Mouse (Mus musculus) telencephalon, adult 2 months (tissue): ENCODE measurements around the gene Aym1.
"Not testable (repeated sequence)": the region's sequence is repeated elsewhere in the genome, so short reads cannot be mapped to it uniquely, and the experiment has no call there.

Experiments
- DNase-seq: peaks from one replicate; pipeline ENCODE4 v3.0.0-alpha.2; 2011; ENCODE audit warnings: low read depth, low spot score

The Aym1 gene

GRCm38 (mm10) chr5:113352636-113353035, 4.5 kb upstream of the Aym1 start:
- DNase-seq, result no peak

- peak; percentile 28 for DNase-seq
These were observed 2.8 kb upstream of the Aym1 start for GRCm38 (mm10) chr5:113354311-113354710.

- no peak for DNase-seq
These were observed 562 bp downstream of the Aym1 start for GRCm38 (mm10) chr5:113357656-113358055.

GRCm38 (mm10) chr5:113358833-113359232, 1.7 kb downstream of the Aym1 start:
- DNase-seq, result no peak

- DNase-seq, result no peak
These were observed 4.2 kb downstream of the Aym1 start for GRCm38 (mm10) chr5:113361283-113361682.

- DNase-seq, result no peak
These were observed 5.3 kb downstream of the Aym1 start for GRCm38 (mm10) chr5:113362258-113362996.

GRCm38 (mm10) chr5:113363177-113363576, 6.1 kb downstream of the Aym1 start:
- no peak for DNase-seq

GRCm38 (mm10) chr5:113365921-113366320, 8.8 kb downstream of the Aym1 start:
- peak; percentile 60 for DNase-seq

- DNase-seq, result not testable (repeated sequence)
These were observed 10.6 kb downstream of the Aym1 start for GRCm38 (mm10) chr5:113367726-113368125.

- DNase-seq, result no peak
These were observed 12.3 kb downstream of the Aym1 start for GRCm38 (mm10) chr5:113369262-113369868.

- no peak for DNase-seq
These were observed 15.4 kb downstream of the Aym1 start for GRCm38 (mm10) chr5:113372449-113372848.

GRCm38 (mm10) chr5:113372995-113373950, 16.2 kb downstream of the Aym1 start:
- DNase-seq, result no peak

- DNase-seq, result no peak
These were observed 17.2 kb downstream of the Aym1 start for GRCm38 (mm10) chr5:113374290-113374689.

- DNase-seq, result no peak
These were observed 18.7 kb downstream of the Aym1 start for GRCm38 (mm10) chr5:113375783-113376182.

- no peak for DNase-seq
These were observed 19.2 kb downstream of the Aym1 start for GRCm38 (mm10) chr5:113376292-113376691.

- no peak for DNase-seq
These were observed 22.3 kb downstream of the Aym1 start for GRCm38 (mm10) chr5:113379416-113379815.

- DNase-seq, result no peak
These were observed 23.5 kb downstream of the Aym1 start for GRCm38 (mm10) chr5:113380553-113380952.

GRCm38 (mm10) chr5:113382580-113382979, 25.5 kb downstream of the Aym1 start:
- DNase-seq, result no peak

GRCm38 (mm10) chr5:113393766-113394165, 36.7 kb downstream of the Aym1 start:
- peak; percentile 74 for DNase-seq

GRCm38 (mm10) chr5:113396286-113396934, 39.3 kb downstream of the Aym1 start:
- no peak for DNase-seq

- no peak for DNase-seq
These were observed 40.6 kb downstream of the Aym1 start for GRCm38 (mm10) chr5:113397443-113398317.
